Mouse (Mus musculus): Measurements from ENCODE around the gene Cyp2c23.

The Cyp2c23 gene

GRCm38 (mm10) chr19:43965496-43966085 is 63.4 kb downstream of the Cyp2c23 start:
- no peak for DNase-seq

- DNase-seq, result no peak
These were observed 66.2 kb downstream of the Cyp2c23 start for GRCm38 (mm10) chr19:43962795-43963194.

- DNase-seq, result no peak
These were observed 67.8 kb downstream of the Cyp2c23 start for GRCm38 (mm10) chr19:43961185-43961584.

GRCm38 (mm10) chr19:43960014-43960413 is 69.0 kb downstream of the Cyp2c23 start:
- peak; percentile 38 for DNase-seq

GRCm38 (mm10) chr19:43959162-43959561 is 69.8 kb downstream of the Cyp2c23 start:
- DNase-seq, result peak; percentile 83

- DNase-seq, result no peak
These were observed 71.1 kb downstream of the Cyp2c23 start for GRCm38 (mm10) chr19:43957881-43958280.

GRCm38 (mm10) chr19:43957402-43957801 is 71.6 kb downstream of the Cyp2c23 start:
- DNase-seq, result no peak

GRCm38 (mm10) chr19:43955266-43955665 is 73.7 kb downstream of the Cyp2c23 start:
- DNase-seq, result no peak

Data from lung, postnatal 14 days (tissue).